Mouse (Mus musculus) layer of hippocampus, adult 6 months (tissue): Measurements from ENCODE around the gene Abcb7. TPM values are rescaled to one million over a fixed set of nuclear protein-coding genes. Genes with fewer than 3 reads are reported as not detected.

Experiments
- long read RNA-seq, 2 experiments: library from polyadenylated mRNA; unstranded; transcript quantifications; one replicate each; pipeline ENCODE4 v2.0.0; 2019 to 2020
- polyA plus RNA-seq: library from polyadenylated mRNA; unstranded; fragments of <200 nt; fragmentation: Nextera tagmentation; gene quantifications from 2 replicates; pipeline ENCODE4 v1.2.3, GENCODE M21; 2021

The Abcb7 gene
- 5.5 and 8.5 TPM in 2 replicates for polyA plus RNA-seq
- long read RNA-seq, experiment 1, full-length matches to known transcripts, result 5 of 17 reads
- long read RNA-seq, experiment 1, partial matches to known transcripts, result 12 of 17 reads
- long read RNA-seq, experiment 1, other reads (novel, unspliced or antisense), result 0 of 17 reads
- long read RNA-seq, experiment 2, full-length matches to known transcripts, result 38 of 52 reads
- long read RNA-seq, experiment 2, partial matches to known transcripts, result 12 of 52 reads
- long read RNA-seq, experiment 2, other reads (novel, unspliced or antisense), result 2 of 52 reads

DNA sequence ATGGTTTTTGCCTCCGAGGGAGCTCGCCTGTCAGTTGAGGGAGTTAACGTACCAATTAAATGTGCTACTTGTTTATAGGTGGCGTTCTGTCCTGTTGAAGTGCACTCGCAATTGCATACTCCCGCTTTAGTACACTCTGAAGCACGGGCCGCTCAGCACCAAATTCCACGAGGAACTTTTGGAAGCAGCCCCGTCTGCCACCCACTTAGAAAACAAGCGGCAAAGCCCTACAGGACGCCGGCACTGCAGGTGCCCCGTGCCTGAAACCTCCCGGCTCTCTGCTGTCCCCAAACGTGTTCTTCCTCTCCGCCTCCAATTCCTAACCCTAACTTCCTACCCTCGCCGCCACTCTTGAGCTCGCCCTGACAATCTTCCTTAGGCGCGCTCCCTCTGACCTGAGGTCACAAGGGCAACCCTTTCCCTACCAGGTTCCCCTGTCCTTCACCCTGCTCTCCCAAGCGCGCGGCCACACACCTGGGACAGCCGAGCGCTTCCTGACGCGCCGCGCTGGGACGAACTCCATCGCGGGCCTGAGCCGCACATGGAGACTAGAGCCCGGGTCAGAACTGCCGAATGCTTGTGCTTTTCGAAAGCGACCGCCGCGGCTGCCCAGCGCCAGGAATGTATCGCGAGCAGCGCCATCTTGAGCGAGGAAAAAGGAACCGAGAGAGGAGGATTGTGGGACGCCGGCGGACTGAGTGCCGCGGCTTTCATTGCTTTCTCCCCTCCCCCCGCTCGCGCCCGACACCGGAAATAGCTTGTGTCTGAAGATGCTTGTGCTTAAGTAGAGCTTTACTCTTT lies at the start of gene Abcb7:
Gene Abcb7 (minus strand): TSS at position 674 of the 801 bp plus-strand sequence.

Other genes with a start within 250 kb of the Abcb7 start
- gene Nexmif, start 212.7 kb downstream of the Abcb7 start, polyA plus RNA-seq, result 6.5 and 6.6 TPM in 2 replicates
- 3.6 and 3.7 TPM in 2 replicates for gene Uprt, start 69.0 kb upstream of the Abcb7 start, polyA plus RNA-seq